Mouse (Mus musculus) forebrain, embryonic 13.5 days (tissue): ENCODE results near the gene Zfp65. TPM values are rescaled to one million over a fixed set of nuclear protein-coding genes. Genes with fewer than 3 reads are reported as not detected.
"Not testable (repeated sequence)": the region's sequence is repeated elsewhere in the genome, so short reads cannot be mapped to it uniquely, and the experiment has no call there.

Experiments used
- ATAC-seq: fragments of 200-750 bp; cut with Nextera tagmentation; 2 replicates; pipeline ENCODE4 v1.8.0; 2017
- H3K27ac ChIP-seq: fragments of 300-500 bp; sonication (generic); 2 replicates; pipeline ENCODE4 v1.5.1; 2015; ENCODE audit warnings: inconsistent platforms, mild to moderate bottlenecking, moderate library complexity
- H3K27me3 ChIP-seq: fragments of 300-500 bp; sonication (generic); 2 replicates; pipeline ENCODE4 v1.6.1; 2015; ENCODE audit warnings: mild to moderate bottlenecking, inconsistent platforms
- H3K36me3 ChIP-seq: fragments of 300-500 bp; sonication (generic); 2 replicates; pipeline ENCODE4 v1.6.1; 2015; ENCODE audit warnings: mild to moderate bottlenecking, inconsistent platforms; ENCODE audit not compliant: poor library complexity, severe bottlenecking
- H3K4me1 ChIP-seq: fragments of 300-500 bp; sonication (generic); 2 replicates; pipeline ENCODE4 v1.6.1; 2015; ENCODE audit warnings: inconsistent platforms
- H3K4me2 ChIP-seq: fragments of 300-500 bp; sonication (generic); 2 replicates; pipeline ENCODE4 v1.6.1; 2015; ENCODE audit warnings: inconsistent platforms, mild to moderate bottlenecking, moderate library complexity
- H3K4me3 ChIP-seq: fragments of 300-500 bp; sonication (generic); 2 replicates; pipeline ENCODE4 v1.5.1; 2015; ENCODE audit warnings: mild to moderate bottlenecking, inconsistent platforms
- H3K9ac ChIP-seq: fragments of 300-500 bp; sonication (generic); 2 replicates; pipeline ENCODE4 v1.6.1; 2015; ENCODE audit warnings: mild to moderate bottlenecking, inconsistent platforms
- H3K9me3 ChIP-seq: fragments of 300-500 bp; sonication (generic); replicated peaks from 2 replicates; pipeline ENCODE4 v1.6.1; 2016; ENCODE audit warnings: inconsistent platforms
- WGBS: fragments of 180-500 bp; shearing (Covaris S2); methylation state at CpG from one replicate; pipeline ENCODE4 v1.1.7; 2015; 5-methylcytosine and 5-hydroxymethylcytosine counted together
- polyA plus RNA-seq: library from polyadenylated mRNA; unstranded; fragments of >200 nt; fragmentation: Nextera tagmentation; extraction: Ambion mirVana; gene quantifications from 2 replicates; pipeline ENCODE4 v1.2.1, GENCODE M21; 2015

The Zfp65 gene
- polyA plus RNA-seq, 1 experiment from 2014 or later, result 10.1 TPM

DNA sequence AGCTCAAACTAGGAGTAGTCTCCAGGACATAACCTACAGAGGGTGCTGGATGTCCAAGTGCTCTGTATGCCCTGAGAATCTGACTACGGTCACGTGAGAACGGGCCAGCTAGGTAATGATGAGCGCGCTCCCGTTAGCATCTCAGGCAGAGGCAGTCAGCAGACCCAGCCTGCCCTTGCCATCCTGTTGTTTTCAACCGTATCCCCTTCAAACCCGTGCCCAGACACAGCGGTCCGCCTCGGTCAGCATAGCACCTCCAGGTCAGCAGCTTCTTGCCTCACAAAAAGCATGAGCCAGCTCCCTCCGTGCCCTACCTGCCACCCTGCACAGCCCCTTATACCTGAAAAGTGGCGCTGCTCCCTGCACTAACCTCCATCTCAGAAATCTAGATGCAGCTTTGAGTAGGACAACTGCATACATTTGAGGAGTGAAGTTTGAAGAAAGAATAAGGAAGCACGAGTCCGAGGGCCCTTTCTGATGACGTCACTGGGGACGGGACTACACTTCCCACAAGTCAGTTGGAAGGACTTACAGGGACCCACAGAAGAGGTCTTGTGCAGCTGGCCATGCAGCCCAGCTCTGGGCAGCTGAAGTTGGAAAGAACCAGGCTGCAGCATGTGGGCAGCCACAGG is 5.0 kb downstream of the Zfp65 start:
- H3K9me3 ChIP-seq, result no peaks in the 10 kb centered on the region
- peak overlapping the region; percentile 75 for H3K4me2 ChIP-seq
- 0% methylated on average over 17 of the region's 17 CpGs for WGBS
- H3K36me3 ChIP-seq, result no peaks in the 10 kb centered on the region
- H3K27me3 ChIP-seq, result no peaks in the 10 kb centered on the region
- peak overlapping the region; percentile 79 for H3K9ac ChIP-seq
- no peak overlapping the region for H3K27ac ChIP-seq
- ATAC-seq, result peak; percentile 95
- H3K4me3 ChIP-seq, result peak overlapping the region; percentile 88
- peaks cover 14% of the 10 kb centered on the region for H3K4me1 ChIP-seq

DNA sequence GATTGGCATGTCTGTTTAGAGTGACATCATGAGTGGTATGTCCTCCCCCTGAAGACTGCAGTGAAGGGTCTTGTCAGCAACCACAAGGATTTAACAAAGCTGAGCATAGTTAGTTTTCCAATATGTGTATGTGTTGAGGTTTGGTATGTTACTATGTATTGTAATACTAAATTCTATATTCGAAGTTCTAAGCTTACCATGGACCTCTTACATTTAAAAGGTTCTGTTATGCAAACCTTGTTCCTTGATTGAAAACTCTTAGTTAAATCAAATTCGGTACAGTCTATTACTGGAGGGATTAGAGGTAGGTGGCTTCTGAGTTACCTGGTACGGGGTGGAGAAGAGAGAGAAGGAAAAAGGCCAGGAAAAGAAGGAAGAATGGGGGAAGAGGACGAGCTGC is 42.0 kb downstream of the Zfp65 start, which contains the start of gene Zfp738:
Zfp738 (minus strand) TSS at position 101 of the 400 bp plus-strand sequence.
- peaks cover 6% of the 10 kb centered on the region for H3K4me1 ChIP-seq
- WGBS, result 85% methylated on average over 4 of the region's 4 CpGs
- ATAC-seq, result no peak
- H3K4me2 ChIP-seq, result no peak within 1 kb of the TSS
- no peaks in the 10 kb centered on the region for H3K36me3 ChIP-seq
- H3K27me3 ChIP-seq, result no peaks in the 10 kb centered on the region
- H3K9me3 ChIP-seq, result no peaks in the 10 kb centered on the region
- no peak within 1 kb of the TSS for H3K4me3 ChIP-seq
- H3K27ac ChIP-seq, result no peak within 1 kb of the TSS
- no peak within 1 kb of the TSS for H3K9ac ChIP-seq

DNA sequence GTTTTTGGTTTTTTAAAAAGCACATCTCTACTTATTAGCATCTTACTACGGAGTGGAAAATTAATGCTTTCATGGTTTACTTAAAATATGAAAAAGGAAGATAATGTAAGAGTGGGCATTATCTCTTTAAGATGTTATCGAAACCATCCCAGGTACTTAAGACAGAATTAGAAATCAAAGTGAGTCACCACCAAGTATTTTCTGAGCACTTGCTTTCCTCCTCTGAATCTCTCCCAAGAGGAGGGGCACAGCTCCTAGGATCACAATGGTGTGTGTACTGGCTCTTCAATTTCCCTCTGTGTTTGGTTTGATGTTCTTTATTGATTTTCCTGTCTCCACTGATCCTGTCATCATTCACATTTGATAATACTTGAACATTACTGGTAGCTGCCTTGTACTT is 45.1 kb downstream of the Zfp65 start:
- Histone ChIP-seq H3K4me3 (peak overlapping the region; percentile 79), H3K9ac (peak overlapping the region; percentile 46; the same call in 1 of the 2 replicates), H3K4me2 (peak overlapping the region; percentile 80)
- not testable (repeated sequence) for H3K27me3 ChIP-seq, H3K4me1 ChIP-seq, H3K9me3 ChIP-seq, H3K27ac ChIP-seq, H3K36me3 ChIP-seq
- peak; percentile 17; the same call in 1 of the 2 replicates for ATAC-seq
- 69% methylated on average over 2 of the region's 2 CpGs for WGBS

DNA sequence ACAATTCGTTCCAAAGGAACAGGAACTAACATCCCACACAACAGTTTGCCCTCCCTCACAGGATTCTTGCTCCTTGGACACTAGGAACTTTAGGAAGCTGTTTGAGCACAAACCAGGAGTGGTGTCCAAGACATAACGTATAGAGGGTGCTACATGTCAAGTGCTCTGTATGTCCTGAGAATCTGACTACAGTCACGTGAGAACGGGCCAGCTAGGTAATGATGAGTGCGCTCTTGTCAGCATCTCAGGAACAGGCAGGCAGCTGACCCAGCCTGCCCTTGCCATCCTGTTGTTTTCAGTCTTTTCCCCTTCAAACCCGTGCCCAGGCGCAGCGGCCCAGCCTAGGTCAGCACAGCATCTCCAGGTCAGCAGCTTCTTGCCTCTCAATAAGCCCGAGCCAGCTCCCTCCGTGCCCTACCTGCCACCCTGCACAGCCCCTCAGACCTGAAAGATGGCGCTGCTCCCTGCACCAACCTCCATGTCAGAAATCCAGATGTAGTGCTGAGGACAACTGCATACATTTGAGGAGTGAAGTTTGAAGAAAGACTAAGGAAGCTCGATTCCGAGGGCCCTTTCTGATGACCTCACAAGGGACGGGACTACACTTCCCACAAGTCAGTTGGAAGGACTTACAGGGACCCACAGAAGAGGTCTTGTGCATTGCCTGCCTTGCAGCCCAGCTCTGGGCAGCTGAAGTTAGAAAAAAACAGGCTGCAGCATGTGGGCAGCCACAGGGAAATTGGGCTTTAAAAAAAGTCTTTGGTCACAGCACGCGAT is 45.8 kb downstream of the Zfp65 start:
- ATAC-seq, result peak; percentile 100
- not testable (repeated sequence) for H3K27me3 ChIP-seq, H3K9me3 ChIP-seq, H3K36me3 ChIP-seq, H3K4me1 ChIP-seq, H3K27ac ChIP-seq
- WGBS, result 9% methylated on average over 16 of the region's 16 CpGs
- Histone ChIP-seq H3K4me2 (peak overlapping the region; percentile 80), H3K4me3 (peak overlapping the region; percentile 79), H3K9ac (peak overlapping the region; percentile 81)

DNA sequence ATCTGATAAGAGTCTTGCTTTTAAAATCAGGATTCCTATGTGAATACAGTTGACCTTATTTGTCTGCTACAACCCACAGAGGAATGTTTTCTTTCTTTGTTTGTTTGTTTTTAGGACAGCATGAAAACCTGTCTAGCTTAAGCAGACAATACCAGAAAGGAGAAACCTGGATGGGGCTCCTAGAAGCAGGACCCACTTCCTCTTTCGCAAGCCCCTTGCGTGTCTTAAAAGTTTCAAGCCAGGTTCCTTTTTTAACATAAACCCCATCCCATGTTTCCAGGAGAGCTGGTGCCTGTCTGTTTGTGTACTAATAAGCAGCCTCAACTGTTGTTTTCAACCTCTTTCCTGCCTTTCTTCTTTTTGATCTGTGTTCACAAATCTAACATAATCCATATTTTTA is 54.1 kb downstream of the Zfp65 start:
- no peaks in the 10 kb centered on the region for H3K4me1 ChIP-seq
- H3K9me3 ChIP-seq, result no peaks in the 10 kb centered on the region
- H3K4me3 ChIP-seq, result no peak overlapping the region
- no peak overlapping the region for H3K4me2 ChIP-seq
- ATAC-seq, result no peak
- H3K9ac ChIP-seq, result no peak overlapping the region
- H3K27me3 ChIP-seq, result no peaks in the 10 kb centered on the region
- 100% methylated on average over 2 of the region's 2 CpGs for whole genome bisulfite sequencing
- H3K36me3 ChIP-seq, result peaks cover 5% of the 10 kb centered on the region
- no peak overlapping the region for H3K27ac ChIP-seq

Other genes with a start within 250 kb of the Zfp65 start
- gene Zfp874b, start 244.9 kb downstream of the Zfp65 start, polyA plus RNA-seq, result 1.7 TPM in 2 replicates
- gene Zfp58, start 228.6 kb downstream of the Zfp65 start, polyA plus RNA-seq, result 13.9 TPM in 2 replicates
- not detected in 2 replicates for gene Gm26965, start 203.0 kb downstream of the Zfp65 start, polyA plus RNA-seq
- 34.3 and 36.7 TPM in 2 replicates for gene Zfp87, start 203.0 kb downstream of the Zfp65 start, polyA plus RNA-seq
- gene Zfp748, start 175.3 kb downstream of the Zfp65 start, polyA plus RNA-seq, result 14.0 and 16.8 TPM in 2 replicates
- gene Zfp729b, start 119.5 kb downstream of the Zfp65 start, polyA plus RNA-seq, result 4.4 and 5.1 TPM in 2 replicates
- gene Gm49345, start 91.4 kb downstream of the Zfp65 start, polyA plus RNA-seq, result not detected in 2 replicates
- 3.7 and 3.9 TPM in 2 replicates for gene Zfp729a, start 91.4 kb downstream of the Zfp65 start, polyA plus RNA-seq
- gene Zfp738, start 42.1 kb downstream of the Zfp65 start, polyA plus RNA-seq, result 13.0 and 16.2 TPM in 2 replicates
- 6.8 and 8.7 TPM in 2 replicates for gene Zfp85, start 26.1 kb upstream of the Zfp65 start, polyA plus RNA-seq
- gene Zfp493, start 50.5 kb upstream of the Zfp65 start, polyA plus RNA-seq, result 2.4 and 3.1 TPM in 2 replicates
- 10.3 and 11.5 TPM in 2 replicates for gene Zfp273, start 84.6 kb upstream of the Zfp65 start, polyA plus RNA-seq
- 4.1 and 4.8 TPM in 2 replicates for gene Gm10037, start 101.9 kb upstream of the Zfp65 start, polyA plus RNA-seq
- not detected in 2 replicates for gene BC048507, start 134.2 kb upstream of the Zfp65 start, polyA plus RNA-seq